Mouse (Mus musculus) forelimb bud, embryonic 11.5 days (tissue): ENCODE measurements around the gene Bbip1.
A peak's percentile ranks its signal among the peaks of the same experiment; 100 is the strongest.
"Not testable (repeated sequence)": the region's sequence is repeated elsewhere in the genome, so short reads cannot be mapped to it uniquely, and the experiment has no call there.

Experiments
- DNase-seq: peaks from one replicate; pipeline ENCODE4 v3.0.0-alpha.2; 2012; ENCODE audit warnings: low read depth, low spot score

Bbip1 gene

GRCm38 (mm10) chr19:53943802-53944785 lies at the start of gene Bbip1, which contains the start of gene Shoc2:
Gene Bbip1, minus strand, starts transcription at chr19:53944627.
Gene Shoc2, plus strand, starts transcription at chr19:53944306.
- DNase-seq = peak; percentile 99

- no peak for DNase-seq
Measured at GRCm38 (mm10) chr19:53993860-53994259, 49.4 kb upstream of the Bbip1 start.

GRCm38 (mm10) chr19:53990538-53990937 lies 46.1 kb upstream of the Bbip1 start:
- DNase-seq = no peak

- DNase-seq = no peak
Measured at GRCm38 (mm10) chr19:53984628-53985027, 40.2 kb upstream of the Bbip1 start.

GRCm38 (mm10) chr19:53983336-53983735 lies 38.9 kb upstream of the Bbip1 start:
- DNase-seq = no peak

GRCm38 (mm10) chr19:53982041-53982440 lies 37.6 kb upstream of the Bbip1 start:
- no peak for DNase-seq

GRCm38 (mm10) chr19:53973656-53974055 lies 29.2 kb upstream of the Bbip1 start:
- DNase-seq = no peak

GRCm38 (mm10) chr19:53971938-53972337 lies 27.5 kb upstream of the Bbip1 start:
- no peak for DNase-seq

GRCm38 (mm10) chr19:53969226-53969625 lies 24.8 kb upstream of the Bbip1 start:
- DNase-seq = no peak

GRCm38 (mm10) chr19:53964910-53965633 lies 20.6 kb upstream of the Bbip1 start:
- no peak for DNase-seq

- DNase-seq = not testable (repeated sequence)
Measured at GRCm38 (mm10) chr19:53964347-53964746, 19.9 kb upstream of the Bbip1 start.

- no peak for DNase-seq
Measured at GRCm38 (mm10) chr19:53962511-53962910, 18.1 kb upstream of the Bbip1 start.

GRCm38 (mm10) chr19:53957513-53957912 lies 13.1 kb upstream of the Bbip1 start:
- DNase-seq = no peak

- peak; percentile 74 for DNase-seq
Measured at GRCm38 (mm10) chr19:53945171-53946042, 980 bp upstream of the Bbip1 start.

- DNase-seq = no peak
Measured at GRCm38 (mm10) chr19:53944786-53945169, 351 bp upstream of the Bbip1 start.

- no peak for DNase-seq
Measured at GRCm38 (mm10) chr19:53942342-53942741, 2.1 kb downstream of the Bbip1 start.

GRCm38 (mm10) chr19:53941139-53941538 lies 3.3 kb downstream of the Bbip1 start:
- DNase-seq = no peak

- no peak for DNase-seq
Measured at GRCm38 (mm10) chr19:53939467-53939866, 5.0 kb downstream of the Bbip1 start.

GRCm38 (mm10) chr19:53934046-53934445 lies 10.4 kb downstream of the Bbip1 start:
- DNase-seq = no peak

GRCm38 (mm10) chr19:53933050-53933449 lies 11.4 kb downstream of the Bbip1 start:
- DNase-seq = no peak

GRCm38 (mm10) chr19:53929218-53929617 lies 15.2 kb downstream of the Bbip1 start:
- no peak for DNase-seq
